Mouse (Mus musculus): ENCODE results near the gene Tctex1d2.

Gene Tctex1d2

DNA sequence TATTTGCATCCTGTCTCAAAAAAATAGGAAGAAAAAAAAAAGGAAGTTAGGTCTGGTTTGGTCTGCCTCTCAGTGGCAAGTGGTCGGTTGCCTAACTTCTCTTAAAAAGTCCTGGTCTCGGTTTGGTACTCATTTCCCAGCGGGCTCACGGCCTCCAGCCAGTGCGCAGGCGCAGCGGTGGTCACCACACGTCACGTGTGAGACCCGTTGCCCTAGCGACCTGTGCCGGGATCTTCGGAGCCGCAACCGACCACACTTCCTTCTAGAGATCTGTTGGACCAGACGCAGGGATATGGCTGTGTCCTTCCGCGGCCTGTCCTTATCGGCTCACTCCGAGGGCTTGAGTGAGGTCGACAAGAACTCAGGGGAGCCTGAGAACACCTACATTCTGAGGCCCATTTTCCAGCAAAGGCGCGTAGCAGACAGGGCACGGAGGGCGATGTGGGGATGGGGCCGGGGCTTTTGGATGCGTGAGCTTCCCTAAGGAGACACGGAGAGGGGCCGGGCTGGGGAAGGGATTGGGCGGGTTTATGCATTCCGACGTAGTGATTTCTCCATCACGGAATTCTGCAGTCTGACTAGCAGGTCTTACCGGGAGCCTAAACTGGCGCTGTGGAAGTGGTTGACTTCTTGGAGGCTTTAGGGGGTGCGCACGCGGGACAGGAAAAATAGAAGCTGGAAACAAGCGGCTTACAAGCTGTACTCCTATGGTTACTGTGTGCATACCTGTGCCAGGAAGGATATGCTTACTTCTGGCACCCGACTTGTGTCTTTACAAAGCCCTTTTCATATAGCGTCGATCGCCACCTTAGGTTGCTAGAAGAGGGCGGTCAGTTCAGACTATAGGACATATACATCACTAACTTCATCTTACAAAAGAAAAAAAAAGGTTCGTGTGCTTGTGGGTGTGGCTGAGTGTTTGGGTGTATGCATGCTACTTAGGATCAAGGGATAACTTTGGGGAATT lies at the start of gene Tctex1d2:
TSS of gene Tctex1d2 (plus strand) at position 186 of the 967 bp plus-strand sequence.
- peak; percentile 98 for DNase-seq (ENCODE audit: low spot score)

DNA sequence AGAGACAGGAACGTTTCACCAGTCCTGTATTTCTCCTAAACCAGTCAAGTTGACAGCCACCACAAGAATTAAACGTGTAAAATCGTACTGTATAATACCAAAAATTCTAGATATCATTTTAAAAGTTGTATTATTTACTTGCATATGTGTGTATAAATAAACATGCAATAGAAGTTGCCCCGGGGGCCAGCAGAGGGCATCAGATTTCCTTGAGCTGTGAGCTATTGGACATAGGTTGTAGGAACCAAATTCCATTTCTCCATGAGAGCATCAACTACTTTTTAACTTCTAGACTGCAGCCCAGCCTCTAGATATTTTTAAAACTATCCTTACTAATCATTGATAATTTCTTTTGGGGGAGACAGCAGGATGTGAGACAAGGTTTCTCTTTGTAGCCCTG lies 48.2 kb upstream of the Tctex1d2 start:
- DNase-seq (ENCODE audit: low spot score): peak; percentile 22

DNA sequence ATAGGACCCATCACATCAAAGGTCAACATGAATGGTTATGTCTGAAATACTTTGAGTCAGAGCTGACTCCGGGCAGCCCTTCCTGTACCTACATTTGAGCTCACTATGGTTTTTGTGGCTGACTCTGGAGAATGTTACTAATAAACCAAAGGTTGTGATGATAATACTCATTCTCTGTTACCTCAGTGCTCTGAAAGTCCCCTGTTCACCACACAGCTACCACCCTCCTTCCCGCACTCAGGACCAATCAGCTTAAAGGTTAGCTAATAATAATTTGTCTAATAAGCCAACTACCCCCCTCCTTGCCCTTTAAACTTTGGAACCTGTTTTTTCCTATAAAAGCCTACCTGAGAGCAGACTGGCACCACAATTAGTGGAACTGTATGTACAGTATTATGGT lies 39.9 kb upstream of the Tctex1d2 start:
- no peak for DNase-seq (ENCODE audit: low spot score)

DNA sequence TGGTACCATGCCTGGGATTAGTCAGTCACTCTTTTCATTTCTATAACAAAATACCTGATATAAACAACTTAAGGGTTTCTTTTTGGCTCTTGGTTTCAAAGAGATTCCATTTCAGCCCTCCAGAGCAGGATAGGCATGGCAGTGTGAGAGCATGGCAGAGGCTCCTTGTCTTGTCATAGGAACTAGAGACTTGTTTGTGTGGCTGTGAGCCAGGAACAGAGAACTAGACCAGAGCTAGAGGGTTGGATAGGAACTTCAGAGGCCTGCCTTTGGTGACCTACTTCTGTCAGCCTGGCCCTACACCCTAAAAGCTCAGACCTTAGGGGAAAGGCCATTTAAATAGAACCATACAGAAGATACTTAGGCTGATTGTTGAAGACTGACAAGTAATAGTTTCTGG lies 36.6 kb upstream of the Tctex1d2 start:
- no peak for DNase-seq (ENCODE audit: low spot score)

DNA sequence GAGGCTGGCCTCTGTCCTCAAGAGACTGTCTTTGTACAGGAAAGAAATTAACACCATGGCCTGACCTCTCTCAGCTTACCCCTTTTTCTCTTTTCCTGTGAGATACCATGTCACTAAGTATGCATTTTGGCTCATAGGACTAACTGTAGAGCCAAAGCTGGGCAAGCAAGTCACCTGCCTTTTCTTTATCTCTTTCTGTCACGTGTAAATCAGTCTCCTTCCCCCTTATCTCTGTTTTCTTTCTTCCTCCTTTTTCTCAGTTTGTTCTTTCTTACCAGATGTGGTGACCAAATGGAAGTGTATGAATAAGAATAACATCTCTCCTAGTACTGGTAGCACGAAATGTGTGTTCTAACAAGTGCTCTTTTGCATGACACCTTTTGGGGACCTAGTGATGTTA lies 34.6 kb upstream of the Tctex1d2 start:
- no peak for DNase-seq (ENCODE audit: low spot score)

DNA sequence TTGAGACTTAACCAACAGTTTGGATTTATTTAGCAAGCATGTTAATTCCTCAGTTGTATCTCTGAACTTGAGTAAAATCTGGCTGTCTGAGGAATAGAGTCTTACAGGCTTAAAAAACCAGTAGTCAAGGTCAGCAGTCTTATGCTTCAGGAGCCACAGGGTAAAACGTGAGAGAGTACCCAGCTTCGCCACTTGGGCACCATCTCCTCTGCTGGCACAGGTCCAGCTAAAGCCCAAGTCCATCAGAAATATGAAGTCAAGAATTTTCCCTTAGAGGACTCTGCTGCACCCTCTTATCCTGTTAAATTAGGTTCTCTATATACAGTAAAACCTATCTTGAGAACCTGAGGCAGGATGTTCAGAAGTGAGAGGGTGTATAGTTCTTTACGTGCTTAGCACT lies 32.7 kb upstream of the Tctex1d2 start:
- no peak for DNase-seq (ENCODE audit: low spot score)

DNA sequence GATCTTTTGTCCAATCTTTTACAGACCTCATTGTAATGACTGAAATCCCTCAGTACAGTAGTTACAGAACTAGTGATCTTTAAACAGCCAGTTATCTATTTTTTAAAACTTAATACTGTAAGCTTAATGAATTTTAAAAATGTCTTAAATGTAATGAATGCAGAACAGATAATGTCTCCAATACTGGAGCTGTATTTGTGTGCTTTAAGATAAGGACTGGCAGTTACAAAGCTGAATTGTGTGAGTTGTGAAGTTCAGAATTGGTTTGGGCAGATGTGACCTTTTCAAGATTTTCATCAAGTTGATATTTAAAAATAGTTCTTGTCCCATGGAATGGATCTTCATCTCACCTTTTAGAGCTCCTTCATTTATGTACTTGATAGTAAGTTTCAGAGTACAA lies 30.5 kb upstream of the Tctex1d2 start:
- no peak for DNase-seq (ENCODE audit: low spot score)

DNA sequence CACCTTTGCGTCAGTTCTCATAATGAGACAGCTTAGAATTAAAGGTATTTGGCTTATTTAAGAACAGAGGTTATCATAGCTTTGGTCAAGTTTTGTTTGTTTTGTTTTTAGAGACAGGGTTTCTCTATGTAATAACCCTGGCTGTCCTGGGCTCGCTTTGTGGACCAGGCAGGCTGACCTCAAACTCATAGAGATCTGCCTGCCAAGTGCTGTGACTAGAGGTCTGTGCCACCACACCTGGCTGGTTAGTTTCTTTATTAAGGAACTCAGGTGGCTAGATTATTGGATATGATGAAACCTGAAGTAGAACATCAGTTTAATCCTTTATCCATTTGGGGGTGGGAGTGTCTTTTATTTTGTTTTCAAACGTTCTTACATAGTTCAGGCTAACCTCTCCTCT lies 29.7 kb upstream of the Tctex1d2 start:
- no peak for DNase-seq (ENCODE audit: low spot score)

DNA sequence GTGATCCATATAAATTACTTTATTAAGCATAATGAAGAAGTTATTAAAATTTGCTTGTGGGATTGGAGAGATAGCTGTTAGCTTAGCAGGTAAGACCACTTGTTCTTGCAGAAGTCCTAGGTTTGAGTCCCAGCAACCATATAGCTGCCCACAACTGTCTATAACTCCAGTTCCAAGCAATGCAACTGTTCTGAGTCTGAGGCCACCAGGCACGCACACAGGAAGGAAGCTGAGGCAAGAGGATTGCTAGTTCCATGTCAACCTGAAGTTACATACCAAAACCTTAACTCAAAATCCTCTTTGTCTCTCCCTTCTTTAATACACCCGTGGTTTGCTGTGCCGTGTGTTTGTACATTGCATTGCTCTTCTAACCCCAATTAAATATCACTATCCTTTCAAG lies 28.6 kb upstream of the Tctex1d2 start:
- no peak for DNase-seq (ENCODE audit: low spot score)

DNA sequence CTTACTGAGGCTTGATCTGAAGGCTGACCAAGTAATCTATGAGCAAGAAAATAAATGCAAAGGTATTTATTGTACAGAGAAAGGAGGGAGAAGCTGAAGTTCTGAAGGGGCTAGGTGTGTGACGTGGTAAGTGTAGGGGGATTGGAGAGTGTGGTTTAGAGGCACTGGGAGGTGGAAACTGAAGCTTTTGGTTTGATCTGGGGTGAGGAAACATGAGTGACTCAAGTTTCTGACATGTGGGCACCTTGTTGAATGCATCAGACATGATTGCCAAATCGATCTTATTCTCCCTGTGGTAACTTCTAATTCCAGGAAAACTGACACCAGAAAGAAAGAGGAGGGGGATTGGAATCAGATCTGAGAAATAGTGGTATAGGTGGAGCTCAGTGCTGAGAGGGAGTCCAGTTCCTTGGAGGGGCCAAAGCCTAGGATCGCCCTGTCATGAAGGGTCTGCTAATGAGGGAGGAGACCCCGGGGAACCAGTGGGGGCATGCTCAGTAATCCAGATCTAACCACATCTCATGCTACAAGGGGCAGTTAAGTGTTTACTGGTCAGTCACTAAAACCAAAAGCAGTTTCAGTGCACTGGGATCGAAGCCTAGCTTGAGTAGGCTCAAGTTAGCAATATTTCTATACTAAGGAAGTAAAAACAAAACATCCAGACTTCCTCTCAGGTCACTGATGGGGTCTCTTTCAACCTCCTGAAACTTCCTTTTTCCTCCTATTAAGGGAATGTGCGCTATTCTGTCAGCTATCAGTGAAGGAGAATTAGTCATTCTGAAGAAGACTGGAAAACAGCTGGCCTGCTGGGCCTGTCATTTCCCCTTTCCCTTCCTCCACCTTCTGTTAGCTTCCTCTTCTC lies 23.6 kb upstream of the Tctex1d2 start:
- no peak for DNase-seq (ENCODE audit: low spot score)

DNA sequence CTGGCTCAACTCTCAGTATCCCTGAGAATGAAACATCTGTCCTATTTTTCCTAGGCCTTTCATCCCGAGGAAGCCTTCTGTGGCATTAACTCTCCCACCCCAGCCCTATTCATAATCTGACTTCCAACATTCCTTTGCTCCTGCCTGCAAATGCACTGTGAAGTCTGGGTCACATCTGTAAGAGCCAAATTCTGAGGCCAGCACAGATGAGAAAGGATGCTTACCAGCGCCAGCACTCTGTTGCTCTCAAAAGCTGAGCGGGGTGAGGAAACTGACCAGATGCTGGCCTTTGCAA lies 23.0 kb upstream of the Tctex1d2 start:
- DNase-seq (ENCODE audit: low spot score): no peak

DNA sequence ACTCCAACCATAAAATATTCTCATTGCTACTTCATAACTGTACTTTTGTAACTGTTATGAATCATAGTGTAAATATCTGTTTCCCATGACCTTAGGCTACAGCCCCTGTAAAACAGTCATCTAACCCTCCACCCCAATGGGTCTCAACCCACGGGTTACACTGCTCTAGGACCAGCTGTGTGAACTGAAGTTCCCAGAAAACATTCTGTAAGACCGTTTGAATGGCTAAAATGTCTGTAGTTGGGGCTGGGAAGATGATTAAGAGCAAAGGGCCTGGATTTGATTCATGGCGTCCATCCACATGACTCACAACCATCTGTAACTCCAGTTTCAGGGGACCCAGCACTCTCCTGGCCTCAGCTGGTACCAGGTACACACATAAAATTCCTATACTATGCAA lies 21.3 kb upstream of the Tctex1d2 start:
- no peak for DNase-seq (ENCODE audit: low spot score)

DNA sequence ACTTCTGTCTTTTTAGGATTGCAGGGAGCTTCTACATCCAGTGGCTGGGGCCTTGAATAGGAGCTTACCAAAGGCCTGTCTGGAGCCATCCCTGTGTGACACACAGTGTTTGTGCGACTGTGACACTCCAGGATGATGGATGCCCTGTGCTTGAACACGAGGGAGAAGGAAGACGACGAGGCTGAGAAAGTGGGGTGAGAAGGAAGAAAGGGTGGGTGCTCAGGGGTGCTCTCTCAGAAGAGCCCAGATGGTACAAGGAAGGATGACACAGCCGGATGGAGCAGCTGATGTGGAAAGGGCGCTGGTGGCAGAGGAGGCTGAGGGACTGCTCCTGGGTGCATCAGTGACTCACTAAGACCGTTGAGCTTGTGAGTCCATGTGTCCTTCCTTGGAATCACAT lies 19.2 kb upstream of the Tctex1d2 start, which contains the start of gene Tm4sf19:
TSS of gene Tm4sf19 (plus strand) at position 240 of the 400 bp plus-strand sequence.
- DNase-seq (ENCODE audit: low spot score): no peak

DNA sequence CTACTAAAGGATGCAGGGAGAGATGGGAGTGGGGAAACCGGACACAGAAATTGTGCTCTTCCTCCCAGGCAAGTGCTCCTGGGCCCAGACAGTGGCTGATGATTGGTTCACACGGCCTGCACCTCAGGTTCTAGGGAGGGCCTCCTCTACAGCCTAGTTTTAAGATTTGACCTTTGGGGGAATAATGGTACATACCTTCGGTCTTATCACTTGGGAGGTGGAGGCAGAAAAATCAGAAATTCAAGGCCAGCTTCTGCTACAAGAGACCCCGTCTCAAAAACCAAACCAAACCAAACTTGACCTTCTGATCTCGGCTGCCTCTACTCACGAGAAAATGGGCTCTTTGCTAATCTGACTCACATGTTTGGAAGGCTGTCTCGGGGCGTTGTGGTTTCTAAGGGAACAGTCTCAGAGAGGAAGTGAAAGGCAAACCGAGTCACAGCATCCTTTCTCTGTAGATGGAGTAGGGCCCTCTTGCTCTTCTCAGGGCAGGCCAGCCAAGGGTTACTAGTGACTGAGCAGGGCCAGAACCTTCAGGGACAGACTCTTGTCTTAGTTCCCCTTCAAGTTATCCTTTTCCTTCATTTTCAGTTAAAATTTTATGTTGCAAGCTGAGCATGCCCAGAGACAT lies 18.1 kb upstream of the Tctex1d2 start:
- DNase-seq (ENCODE audit: low spot score): no peak

DNA sequence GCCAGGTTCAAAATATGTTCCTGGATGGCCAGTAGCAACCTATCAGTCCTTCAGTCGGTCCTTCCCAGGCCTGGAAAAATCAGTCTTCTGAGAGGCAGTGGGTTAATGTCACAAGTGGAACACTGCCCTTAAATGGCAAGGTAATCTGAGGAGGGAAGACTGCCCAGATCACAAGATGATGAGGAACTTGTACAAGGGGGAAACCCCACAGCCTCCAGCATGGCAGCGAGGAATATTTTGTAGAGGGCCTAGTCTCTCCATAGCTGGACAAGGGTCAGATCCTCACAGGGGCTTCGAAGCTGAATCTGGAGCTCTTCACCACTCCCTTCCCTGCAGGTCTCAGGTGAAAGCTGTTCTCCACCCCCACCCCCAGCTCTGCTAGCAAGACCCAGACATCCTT lies 16.7 kb upstream of the Tctex1d2 start:
- no peak for DNase-seq (ENCODE audit: low spot score)

DNA sequence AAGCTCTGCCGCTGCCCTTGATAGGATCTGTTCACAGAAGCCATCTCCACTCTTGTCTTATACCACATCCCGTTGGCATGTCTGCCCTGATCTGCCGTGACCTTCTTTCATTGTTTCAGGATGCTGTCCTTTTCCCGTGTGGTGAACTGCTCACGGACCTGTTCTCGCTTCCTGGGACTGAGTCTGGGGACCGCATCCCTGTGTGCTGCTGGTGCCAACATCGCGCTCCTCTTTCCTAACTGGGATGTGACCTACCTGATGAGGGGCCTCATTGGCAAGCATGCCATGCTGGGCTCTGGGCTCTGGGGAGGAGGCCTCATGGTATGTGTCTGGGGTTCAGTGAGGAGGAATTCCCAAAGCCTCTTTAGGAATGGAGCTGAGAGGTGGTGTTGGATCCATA lies 13.8 kb upstream of the Tctex1d2 start:
- no peak for DNase-seq (ENCODE audit: low spot score)

DNA sequence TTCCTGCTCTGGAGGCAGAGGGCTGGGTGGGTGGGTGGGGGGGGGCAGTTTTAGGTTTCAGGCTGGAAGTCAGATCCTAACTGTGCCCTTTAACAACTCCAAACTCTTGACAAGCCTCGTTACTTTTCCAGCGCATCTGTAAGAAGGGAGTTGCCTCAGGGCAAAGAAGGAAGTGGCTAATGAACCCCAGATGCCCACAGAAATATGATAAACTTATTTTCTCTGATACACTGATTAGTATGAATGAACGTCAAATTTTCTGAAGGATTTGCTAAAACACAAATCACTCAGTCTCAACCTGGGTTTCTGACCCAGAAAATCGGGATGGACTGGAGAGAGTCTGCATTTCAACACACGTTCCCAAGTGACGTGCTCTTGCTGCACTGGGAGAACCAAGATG lies 12.8 kb upstream of the Tctex1d2 start:
- DNase-seq (ENCODE audit: low spot score): no peak

DNA sequence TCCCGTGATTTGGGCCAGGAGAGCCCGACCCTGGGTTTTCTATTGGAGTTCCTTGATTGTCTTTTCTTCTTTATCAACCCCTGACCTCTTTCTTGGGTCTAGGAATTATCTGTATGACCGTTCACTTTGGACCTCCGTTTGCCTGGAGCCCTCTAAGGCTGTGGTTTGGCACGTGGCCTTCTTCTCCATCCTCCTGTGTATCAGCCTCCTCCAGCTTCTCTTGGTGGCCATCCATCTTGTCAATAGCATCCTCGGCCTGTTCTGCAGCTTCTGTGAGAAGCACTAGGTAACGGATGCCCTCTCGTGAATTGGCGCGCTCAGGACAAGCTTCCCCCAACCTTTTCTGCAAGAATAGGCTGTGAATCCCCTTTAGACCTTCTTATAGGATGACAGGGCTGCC lies 11.8 kb upstream of the Tctex1d2 start:
- no peak for DNase-seq (ENCODE audit: low spot score)

DNA sequence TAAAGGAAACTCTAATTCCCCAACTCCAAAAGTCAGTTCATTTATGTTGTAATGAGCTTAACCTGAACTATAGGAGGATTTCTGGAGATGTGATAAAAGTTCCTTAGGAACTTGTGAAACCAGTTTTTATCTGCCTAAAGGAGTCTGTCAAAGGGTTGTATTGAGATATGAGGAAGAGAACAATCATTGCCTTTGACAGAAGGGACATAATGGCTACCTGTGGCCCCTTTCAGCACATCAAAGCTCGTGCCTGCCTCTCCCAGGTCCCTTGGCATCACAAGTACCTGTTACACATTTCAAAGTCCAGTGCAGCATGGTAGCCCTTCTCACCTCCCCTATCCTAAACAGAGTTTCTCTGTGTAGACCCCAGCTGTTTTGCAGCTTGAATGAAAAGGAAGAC lies 2.0 kb upstream of the Tctex1d2 start:
- DNase-seq (ENCODE audit: low spot score): no peak

DNA sequence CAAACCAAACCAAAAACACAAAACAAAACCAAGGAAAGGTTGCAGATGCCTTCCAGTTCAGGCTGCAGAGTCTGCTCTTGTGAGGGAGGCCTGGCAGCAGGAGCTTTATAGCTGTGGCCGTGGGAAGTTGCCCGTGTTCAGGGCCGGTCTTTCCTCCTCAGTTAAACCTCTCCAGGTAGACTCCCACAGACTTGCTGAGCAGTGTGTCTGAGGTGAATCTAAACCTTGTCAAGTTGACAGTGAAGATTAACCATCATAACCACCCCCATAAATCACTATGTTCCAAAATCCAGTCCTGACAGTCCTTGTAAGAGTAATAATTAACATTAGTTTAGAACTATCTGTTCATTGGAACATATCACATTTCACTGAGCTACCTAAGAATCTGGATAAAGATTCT lies 8.0 kb downstream of the Tctex1d2 start:
- no peak for DNase-seq (ENCODE audit: low spot score)

DNA sequence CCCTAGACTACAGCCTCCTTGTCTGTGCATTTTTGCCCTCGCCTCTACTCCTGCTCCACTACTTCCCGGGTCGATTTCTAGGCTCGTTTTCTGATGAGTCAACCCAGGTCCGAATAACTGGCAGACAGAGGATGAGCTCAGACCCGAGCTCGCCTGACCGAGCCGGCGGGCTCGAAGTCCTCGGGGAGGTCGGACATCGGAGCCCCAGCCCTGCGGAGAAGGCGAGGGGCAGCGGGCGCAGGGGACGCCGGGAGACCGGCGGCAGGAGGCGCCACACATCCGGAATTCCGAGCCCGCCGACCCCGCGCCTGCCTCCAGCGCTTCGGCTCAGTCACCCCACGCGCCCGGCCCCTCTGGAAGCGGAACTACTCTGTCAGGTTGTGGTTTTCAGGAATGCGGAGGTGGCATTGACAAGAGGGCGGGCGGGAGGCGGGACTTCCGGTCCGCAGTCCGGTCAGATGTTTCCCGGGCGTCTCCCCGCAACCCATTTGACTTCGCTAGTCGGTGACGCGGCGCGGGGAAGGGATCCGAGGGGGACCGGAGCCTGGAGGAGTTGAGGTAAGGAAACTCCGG lies 11.1 kb downstream of the Tctex1d2 start, which contains the start of gene Pcyt1a:
TSS of gene Pcyt1a (plus strand) at position 448 of the 573 bp plus-strand sequence.
- peak; percentile 95 for DNase-seq (ENCODE audit: low spot score)

DNA sequence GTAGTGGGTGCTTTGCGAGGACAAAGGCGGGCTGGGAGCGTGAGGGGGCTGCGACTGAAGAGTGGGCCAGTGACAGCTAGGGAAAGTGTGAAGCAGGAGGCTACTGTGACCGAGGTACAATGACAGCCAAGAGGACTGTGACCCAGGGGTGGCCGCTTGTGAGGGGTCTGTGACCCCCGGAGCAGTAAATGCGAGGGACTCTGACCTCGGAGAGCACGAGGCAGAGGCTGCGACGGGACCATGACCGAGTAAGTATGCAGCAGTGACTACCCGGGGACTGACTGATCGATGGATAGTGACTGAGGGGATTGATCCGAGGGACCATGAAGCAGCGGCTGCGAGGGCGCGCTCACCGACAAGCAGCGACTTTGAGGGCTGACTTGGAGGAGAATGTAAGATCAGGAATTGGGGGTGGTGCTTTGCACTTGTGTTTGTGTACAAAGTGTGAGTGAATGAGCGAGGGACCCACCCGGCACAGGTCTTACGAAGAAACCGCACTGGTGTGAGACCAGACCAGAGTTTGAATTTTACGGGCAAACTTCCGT lies 11.6 kb downstream of the Tctex1d2 start:
- no peak for DNase-seq (ENCODE audit: low spot score)
